Comparison of ENCODE assay signal across 9 mouse cellular contexts in genomic region chr9:53144266-53144665, GRCm38 (mm10).
DNase-seq lines count a peak whose midpoint lies in the region; ATAC-seq and TF ChIP-seq lines count a peak whose summit lies in the region.
"Had no signal": no experiment of that assay in that cellular context is flagged by ENCODE, and none has a peak within 500 bp of the region (broad histone marks: within the 10 kb centered on the region; RNA-seq: fewer than 3 reads in every experiment).

No protein-coding gene starts in this region.

- TF ChIP-seq POLR2A in cortical plate, adult 2 months (IDR thresholded peaks at IDR 0.05; ENCODE audit: extremely low read depth, insufficient read depth, low read length) = no peak

- no peaks in the 10 kb centered on the region for H3K4me1 ChIP-seq in midbrain, embryonic 14.5 days (ENCODE audit: control insufficient read depth, insufficient read depth, low read length)
- no peaks in the 10 kb centered on the region for H3K4me1 ChIP-seq in midbrain, embryonic 16.5 days (ENCODE audit: control insufficient read depth, insufficient read depth, low read length)
- no peaks in the 10 kb centered on the region; the same call in 1 of the 2 replicates for H3K4me1 ChIP-seq in cortical plate, adult 2 months (ENCODE audit: control insufficient read depth, insufficient read depth, low read length)

- H3K27ac ChIP-seq in midbrain, embryonic 14.5 days (replicated peaks; ENCODE audit: low read depth, low read length) = no peak overlapping the region
- no peak overlapping the region for H3K27ac ChIP-seq in midbrain, embryonic 16.5 days (ENCODE audit: low read length)
- H3K27ac ChIP-seq in cortical plate, adult 2 months (ENCODE audit: insufficient read depth, low read length) = no peak overlapping the region

- peak; percentile 82 for DNase-seq in midbrain, embryonic 14.5 days
- DNase-seq in adrenal gland, adult (ENCODE audit: inconsistent age in 2 of 2, low spot score in 1 of 2) = peak; percentile 29 to 85
- peak; percentile 12 to 13 for DNase-seq in gastrocnemius, postnatal 36 days
- peak; percentile 33 for DNase-seq in left cerebral cortex, adult 11 months (ENCODE audit: low spot score)
- peak; percentile 1 to 5 for DNase-seq in natural killer cell, adult 2 months (ENCODE audit: low spot score in 2 of 2)
- peak; percentile 39 to 42 for DNase-seq in urinary bladder, postnatal 36 days (ENCODE audit: low spot score in 2 of 2)

- H3K9ac ChIP-seq in midbrain, embryonic 14.5 days (replicated peaks; ENCODE audit: low read length) = no peak overlapping the region
- H3K9ac ChIP-seq in midbrain, embryonic 16.5 days (ENCODE audit: low read depth, low read length) = no peak overlapping the region

- no peak overlapping the region for H3K4me3 ChIP-seq in midbrain, embryonic 14.5 days (replicated peaks; ENCODE audit: low read depth, low read length)
- no peak overlapping the region for H3K4me3 ChIP-seq in midbrain, embryonic 16.5 days (ENCODE audit: low read depth, low read length)
- H3K4me3 ChIP-seq in cortical plate, adult 2 months (ENCODE audit: insufficient read depth, low read length) = no peak overlapping the region
- H3K4me3 ChIP-seq: myocyte had no signal

- intact Hi-C loops in gastrocnemius, postnatal 36 days (cut with DNase I) = loop anchor here (10.0 kb wide), 1 partner anchor 649 kb away; no protein-coding TSS in a partner anchor

- H3K9me3 ChIP-seq in midbrain, embryonic 14.5 days (ENCODE audit: control insufficient read depth, low read length) = no peaks in the 10 kb centered on the region
- H3K9me3 ChIP-seq in midbrain, embryonic 16.5 days (replicated peaks; ENCODE audit: control insufficient read depth, low read length, poor library complexity, severe bottlenecking) = no peaks in the 10 kb centered on the region

- no peaks in the 10 kb centered on the region for H3K27me3 ChIP-seq in midbrain, embryonic 14.5 days (ENCODE audit: control insufficient read depth, insufficient read depth, low read length)
- H3K27me3 ChIP-seq in midbrain, embryonic 16.5 days (ENCODE audit: control insufficient read depth, insufficient read depth, low read depth, low read length) = no peaks in the 10 kb centered on the region

- WGBS in midbrain, embryonic 14.5 days = 42% methylated on average over 4 of the region's 4 CpGs
- WGBS in midbrain, embryonic 16.5 days = 25% methylated on average over 4 of the region's 4 CpGs

- peak; percentile 77 for TF ChIP-seq CTCF in cortical plate, adult 2 months (IDR thresholded peaks at IDR 0.05; ENCODE audit: extremely low read depth, insufficient read depth, low read length)

- H3K36me3 ChIP-seq in midbrain, embryonic 14.5 days (ENCODE audit: control insufficient read depth, insufficient read depth, low read length) = 0 out of 2 replicates have a peak, but pooled peaks cover 4% of the 10 kb centered on the region
- no peaks in the 10 kb centered on the region for H3K36me3 ChIP-seq in midbrain, embryonic 16.5 days (ENCODE audit: control insufficient read depth, insufficient read depth, low read length)

- no peak overlapping the region for H3K4me2 ChIP-seq in midbrain, embryonic 14.5 days (ENCODE audit: low read length)
- H3K4me2 ChIP-seq in midbrain, embryonic 16.5 days (ENCODE audit: low read length) = no peak overlapping the region

- no peak for ATAC-seq in midbrain, embryonic 14.5 days (ENCODE audit: low FRiP score, low TSS enrichment)
- no peak for ATAC-seq in midbrain, embryonic 16.5 days

Comparison
In these comparisons a context has a peak if more than half of its experiments do, and no peak if none do; other contexts are left out.
1. DNase-seq: peak in every context shown above with its lines; median percentile 82 in midbrain, embryonic 14.5 days; 57 in adrenal gland, adult; 40 in urinary bladder, postnatal 36 days; 33 in left cerebral cortex, adult 11 months; 12 in gastrocnemius, postnatal 36 days; 3 in natural killer cell, adult 2 months.